In genomic region chr4:82641066-82641680, GRCm38 (mm10) we compare ENCODE assay signal across 31 mouse cellular contexts.
DNase-seq lines count a peak whose midpoint lies in the region; ATAC-seq and TF ChIP-seq lines count a peak whose summit lies in the region.
"Had no signal": no experiment of that assay in that cellular context is flagged by ENCODE, and none has a peak within 500 bp of the region (broad histone marks: within the 10 kb centered on the region; RNA-seq: fewer than 3 reads in every experiment).

No protein-coding gene starts in this region.

- no peak overlapping the region for H3K9ac ChIP-seq in kidney, postnatal 0 days (ENCODE audit: low read depth, low read length)
- H3K9ac ChIP-seq: embryonic facial prominence, embryonic 13.5 days; heart, embryonic 12.5 days; intestine, embryonic 15.5 days; limb, embryonic 13.5 days; liver, embryonic 12.5 days; neural tube, embryonic 15.5 days had no signal

- ATAC-seq in kidney, postnatal 0 days (replicated peaks; ENCODE audit: low FRiP score, low read depth) = no peak
- ATAC-seq: forebrain, embryonic 14.5 days; hindbrain, embryonic 16.5 days; intestine, embryonic 15.5 days; liver, embryonic 12.5 days; midbrain, embryonic 16.5 days had no signal

- no peak overlapping the region for H3K4me3 ChIP-seq in kidney, postnatal 0 days (replicated peaks; ENCODE audit: low read depth, low read length)
- H3K4me3 ChIP-seq in C2C12 (ENCODE audit: insufficient read depth, poor library complexity, severe bottlenecking) (no peak overlapping the region), myocyte (no peak overlapping the region)
- H3K4me3 ChIP-seq: embryonic facial prominence, embryonic 13.5 days; heart, embryonic 12.5 days; hindbrain, embryonic 10.5 days; intestine, embryonic 15.5 days; layer of hippocampus, adult 2 months; limb, embryonic 13.5 days; liver, embryonic 12.5 days; neural tube, embryonic 15.5 days had no signal

- H3K9me3 ChIP-seq in kidney, postnatal 0 days (replicated peaks; ENCODE audit: low read length) = no peaks in the 10 kb centered on the region
- H3K9me3 ChIP-seq: embryonic facial prominence, embryonic 13.5 days; heart, embryonic 12.5 days; hindbrain, embryonic 10.5 days; intestine, embryonic 15.5 days; limb, embryonic 13.5 days; liver, embryonic 12.5 days; neural tube, embryonic 15.5 days had no signal

- peak; percentile 91 for DNase-seq in heart, adult 11 months
- DNase-seq in heart, postnatal 25 days (ENCODE audit: low spot score) = no peak
- peak; percentile 23 for DNase-seq in kidney, postnatal 0 days (ENCODE audit: low spot score)
- DNase-seq in kidney, postnatal 36 days = no peak
- DNase-seq in embryo, embryonic 11 days = no peak
- DNase-seq: adrenal gland, postnatal 10 days; cerebellum, adult 18-20 months; cerebellum, postnatal 25 days; gastrocnemius, postnatal 10 days; kidney, adult 8-10 months; kidney, postnatal 14 days; lung, adult 18-20 months; lung, postnatal 4 days; thymus, adult 2 months; thymus, postnatal 4 days had no signal

- no peaks in the 10 kb centered on the region for H3K79me2 ChIP-seq in C2C12 (ENCODE audit: control insufficient read depth, insufficient read depth)
- no peaks in the 10 kb centered on the region for H3K79me2 ChIP-seq in myocyte (ENCODE audit: control insufficient read depth, insufficient read depth)

- H3K4me1 ChIP-seq in kidney, postnatal 0 days (replicated peaks; ENCODE audit: insufficient read depth, low read length) = no peaks in the 10 kb centered on the region
- H3K4me1 ChIP-seq: intestine, embryonic 15.5 days; liver, embryonic 12.5 days had no signal

- no peaks in the 10 kb centered on the region for H3K27me3 ChIP-seq in kidney, postnatal 0 days (ENCODE audit: insufficient read depth, low read length)
- H3K27me3 ChIP-seq in C2C12 (ENCODE audit: control insufficient read depth, insufficient read depth, insufficient read length) = no peaks in the 10 kb centered on the region
- no peaks in the 10 kb centered on the region for H3K27me3 ChIP-seq in myocyte (ENCODE audit: control insufficient read depth, insufficient read depth, insufficient read length)
- H3K27me3 ChIP-seq: CH12.LX; heart, embryonic 12.5 days; intestine, embryonic 15.5 days; limb, embryonic 13.5 days; liver, embryonic 12.5 days; neural tube, embryonic 15.5 days had no signal

- no peak overlapping the region for H3K4me2 ChIP-seq in kidney, postnatal 0 days (ENCODE audit: low read length)
- H3K4me2 ChIP-seq in myocyte (ENCODE audit: low read depth) = peak overlapping the region; percentile 57
- H3K4me2 ChIP-seq: embryonic facial prominence, embryonic 13.5 days; heart, embryonic 12.5 days; intestine, embryonic 15.5 days; limb, embryonic 13.5 days; liver, embryonic 12.5 days; neural tube, embryonic 15.5 days had no signal

- no peak for TF ChIP-seq CTCF in kidney, postnatal 0 days (IDR thresholded peaks at IDR 0.05; ENCODE audit: low read depth)
- TF ChIP-seq CTCF in C2C12 (IDR thresholded peaks at IDR 0.05; ENCODE audit: control insufficient read depth, insufficient read depth, insufficient read length) = no peak

- H3K79me3 ChIP-seq in C2C12 (ENCODE audit: low read depth) = no peaks in the 10 kb centered on the region

- TF ChIP-seq POLR2A in myocyte (IDR thresholded peaks at IDR 0.05; ENCODE audit: insufficient read length, low read depth) = no peak

- intact Hi-C loops in heart, postnatal 25 days (cut with DNase I) = loop anchor here (5.0 to 10.0 kb wide), 3 partner anchors 164 to 544 kb away; no protein-coding TSS in a partner anchor

- no peaks in the 10 kb centered on the region for H3K36me3 ChIP-seq in kidney, postnatal 0 days (ENCODE audit: insufficient read depth, low read length)
- H3K36me3 ChIP-seq in C2C12 (ENCODE audit: control insufficient read depth, insufficient read depth) = no peaks in the 10 kb centered on the region
- no peaks in the 10 kb centered on the region for H3K36me3 ChIP-seq in myocyte (ENCODE audit: control insufficient read depth, insufficient read depth)
- H3K36me3 ChIP-seq: embryonic facial prominence, embryonic 13.5 days; G1E; heart, embryonic 12.5 days; hindbrain, embryonic 10.5 days; intestine, embryonic 15.5 days; limb, embryonic 13.5 days; liver, embryonic 12.5 days; neural tube, embryonic 15.5 days had no signal

- H3ac ChIP-seq in C2C12 (ENCODE audit: control insufficient read depth, insufficient read length, low read depth) (no peak overlapping the region), myocyte (ENCODE audit: control insufficient read depth, insufficient read length) (no peak overlapping the region)

- 71% methylated on average over 5 of the region's 5 CpGs for WGBS in kidney, postnatal 0 days

- no peak overlapping the region for H3K27ac ChIP-seq in kidney, postnatal 0 days
- H3K27ac ChIP-seq: embryonic facial prominence, embryonic 13.5 days; hindbrain, embryonic 10.5 days; intestine, embryonic 15.5 days; layer of hippocampus, adult 2 months; limb, embryonic 13.5 days; liver, embryonic 12.5 days; neural tube, embryonic 15.5 days; stomach, postnatal 0 days had no signal

TF ChIP-seq in C2C12, 6 proteins besides CTCF, POLR2A, EP300 and RAD21:
- TF ChIP-seq USF1 (IDR thresholded peaks at IDR 0.05; ENCODE audit: low read depth) (no peak), MYOG (IDR thresholded peaks at IDR 0.05; ENCODE audit: control insufficient read depth, extremely low read depth, insufficient read length) (no peak), CEBPB (IDR thresholded peaks at IDR 0.05; ENCODE audit: low read depth) (no peak), MYOD1 (IDR thresholded peaks at IDR 0.05; ENCODE audit: control insufficient read depth, insufficient read length, low read depth) (peak; percentile 42), FOSL1 (IDR thresholded peaks at IDR 0.05; ENCODE audit: insufficient read depth, low read length, poor library complexity, severe bottlenecking) (no peak), MAX (IDR thresholded peaks at IDR 0.05) (no peak)

TF ChIP-seq in myocyte, 11 proteins besides CTCF, POLR2A, EP300 and RAD21:
- TF ChIP-seq TCF3 (IDR thresholded peaks at IDR 0.05; ENCODE audit: insufficient read length, low read depth) (no peak), USF1 (IDR thresholded peaks at IDR 0.05; ENCODE audit: low read depth) (no peak), POLR2AphosphoS2 (IDR thresholded peaks at IDR 0.05; ENCODE audit: insufficient read length, low read depth) (no peak), TCF12 (IDR thresholded peaks at IDR 0.05; ENCODE audit: insufficient read depth, poor library complexity, severe bottlenecking) (no peak), MAX (IDR thresholded peaks at IDR 0.05; ENCODE audit: low read depth) (no peak), MYOG (IDR thresholded peaks at IDR 0.05; ENCODE audit: control insufficient read depth in 1 of 3, insufficient read depth in 1 of 3, insufficient read length in 2 of 3, low read depth in 2 of 3) (peak in 1 of 3 experiments; percentile 26), SRF (IDR thresholded peaks at IDR 0.05; ENCODE audit: control insufficient read depth, insufficient read length, low read depth) (no peak), MYOD1 (IDR thresholded peaks at IDR 0.05; ENCODE audit: control insufficient read depth in 1 of 3, insufficient read length in 2 of 3, low read depth in 2 of 3) (peak in 2 of 3 experiments; percentile 21 to 45), E2F4 (IDR thresholded peaks at IDR 0.05; ENCODE audit: insufficient read depth) (no peak), REST (IDR thresholded peaks at IDR 0.05; ENCODE audit: insufficient read depth, insufficient read length) (no peak), CEBPB (IDR thresholded peaks at IDR 0.05; ENCODE audit: insufficient read depth, poor library complexity, severe bottlenecking) (no peak)

Comparison
In these comparisons a context has a peak if more than half of its experiments do, and no peak if none do; other contexts are left out.
1. DNase-seq: peak in heart, adult 11 months (single experiment) and kidney, postnatal 0 days (single experiment); none in heart, postnatal 25 days (single experiment), kidney, postnatal 36 days (0 of 2) and embryo, embryonic 11 days (single experiment).